Mouse (Mus musculus): ENCODE measurements around the gene Mcm10.

DNA sequence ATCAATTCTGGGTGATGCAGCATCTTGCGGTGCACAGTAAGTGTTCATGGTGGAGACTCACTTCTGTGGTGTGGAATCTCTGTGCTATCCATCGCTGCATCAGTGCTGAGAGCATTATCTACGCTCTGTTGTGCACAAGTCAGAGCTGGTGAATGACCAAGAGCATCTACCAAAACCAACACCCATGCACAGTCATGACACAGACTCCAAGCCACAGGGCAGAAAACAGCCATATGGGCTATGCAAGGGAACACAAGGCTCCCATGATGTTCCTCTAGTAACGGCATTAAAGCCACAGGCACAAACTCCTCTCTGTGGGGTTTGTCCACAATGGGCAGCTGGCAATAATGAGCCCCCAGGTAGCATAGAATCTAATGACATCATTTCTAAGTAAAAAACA lies 17.2 kb upstream of the Mcm10 start:
- TF ChIP-seq JUND (conservative IDR thresholded peaks at IDR 0.05; ENCODE audit: low read depth, low read length) (no peak), ZMIZ1 (IDR thresholded peaks at IDR 0.05; ENCODE audit: low read depth, low read length) (no peak), POLR2A (IDR thresholded peaks at IDR 0.05; ENCODE audit: low read depth, low read length) (no peak), MAX (IDR thresholded peaks at IDR 0.05; ENCODE audit: low read length) (no peak), CTCF (conservative IDR thresholded peaks at IDR 0.05 in 1 of 2, IDR thresholded peaks at IDR 0.05 in 1 of 2; ENCODE audit: low read depth in 2 of 2, low read length in 2 of 2) (no peak), MEF2A (IDR thresholded peaks at IDR 0.05; ENCODE audit: borderline replicate concordance, low read depth, low read length) (no peak), ZNF384 (IDR thresholded peaks at IDR 0.05; ENCODE audit: low read depth, low read length) (no peak), NELFE (IDR thresholded peaks at IDR 0.05; ENCODE audit: low read depth, low read length) (no peak), UBTF (IDR thresholded peaks at IDR 0.05; ENCODE audit: low read depth, low read length) (no peak), EP300 (IDR thresholded peaks at IDR 0.05; ENCODE audit: low read length) (no peak), TCF12 (IDR thresholded peaks at IDR 0.05; ENCODE audit: low read depth, low read length) (no peak)
